Mouse (Mus musculus): ENCODE measurements at regions not wholly inside any gene's neighbourhood (a gene's known extent, or its start where the extent isn't known, plus 50 kb on each side); places are given as distances from the start of the nearest gene placed in this dataset.
"Not testable (repeated sequence)": the region's sequence is repeated elsewhere in the genome, so short reads cannot be mapped to it uniquely, and the experiment has no call there.

- no peak overlapping the region for H3K4me2 ChIP-seq (replicated peaks)
- WGBS = 70% methylated on average over 6 of the region's 6 CpGs
- H3K27ac ChIP-seq = no peak overlapping the region
- peaks cover 3% of the 10 kb centered on the region; the same call in 1 of the 2 replicates for H3K27me3 ChIP-seq
- no peak overlapping the region for H3K4me3 ChIP-seq
- H3K9ac ChIP-seq = no peak overlapping the region
- ATAC-seq (ENCODE audit: insufficient number of reproducible peaks, insufficient read depth, low FRiP score, low TSS enrichment) = no peak
- H3K4me1 ChIP-seq = peaks cover 48% of the 10 kb centered on the region
- no peaks in the 10 kb centered on the region for H3K36me3 ChIP-seq
- no peaks in the 10 kb centered on the region for H3K9me3 ChIP-seq
Measured at GRCm38 (mm10) chr12:112299603-112300002, 153.6 kb downstream of the Kif26a start.

GRCm38 (mm10) chr12:112300125-112300524, 154.1 kb downstream of the Kif26a start:
- Histone ChIP-seq H3K36me3 (no peaks in the 10 kb centered on the region), H3K4me2 (replicated peaks) (no peak overlapping the region), H3K27ac (no peak overlapping the region), H3K9me3 (no peaks in the 10 kb centered on the region), H3K9ac (no peak overlapping the region), H3K27me3 (peaks cover 3% of the 10 kb centered on the region; the same call in 1 of the 2 replicates), H3K4me3 (no peak overlapping the region), H3K4me1 (peaks cover 47% of the 10 kb centered on the region)
- 69% methylated on average over 4 of the region's 4 CpGs for WGBS
- no peak for ATAC-seq (ENCODE audit: insufficient number of reproducible peaks, insufficient read depth, low FRiP score, low TSS enrichment)

- H3K4me3 ChIP-seq = no peak overlapping the region
- no peak overlapping the region for H3K27ac ChIP-seq
- H3K4me1 ChIP-seq = peaks cover 37% of the 10 kb centered on the region
- no peak overlapping the region for H3K9ac ChIP-seq
- peaks cover 3% of the 10 kb centered on the region; the same call in 1 of the 2 replicates for H3K27me3 ChIP-seq
- no peaks in the 10 kb centered on the region for H3K36me3 ChIP-seq
- ATAC-seq (ENCODE audit: insufficient number of reproducible peaks, insufficient read depth, low FRiP score, low TSS enrichment) = peak; percentile 37; the same call in 1 of the 2 replicates
- H3K9me3 ChIP-seq = no peaks in the 10 kb centered on the region
- 3% methylated on average over 13 of the region's 13 CpGs for WGBS
- peak overlapping the region; percentile 40 for H3K4me2 ChIP-seq (replicated peaks)
Measured at GRCm38 (mm10) chr12:112301411-112301891, 155.4 kb downstream of the Kif26a start.

- peaks cover 3% of the 10 kb centered on the region; the same call in 1 of the 2 replicates for H3K27me3 ChIP-seq
- no peak overlapping the region for H3K27ac ChIP-seq
- peaks cover 32% of the 10 kb centered on the region for H3K4me1 ChIP-seq
- H3K4me2 ChIP-seq (replicated peaks) = peak overlapping the region; percentile 40
- H3K9me3 ChIP-seq = no peaks in the 10 kb centered on the region
- ATAC-seq (ENCODE audit: insufficient number of reproducible peaks, insufficient read depth, low FRiP score, low TSS enrichment) = no peak
- no peaks in the 10 kb centered on the region for H3K36me3 ChIP-seq
- H3K4me3 ChIP-seq = no peak overlapping the region
- 6% methylated on average over 8 of the region's 8 CpGs for WGBS
- no peak overlapping the region for H3K9ac ChIP-seq
Measured at GRCm38 (mm10) chr12:112301929-112302328, 155.9 kb downstream of the Kif26a start.

GRCm38 (mm10) chr12:112306208-112306607, 160.2 kb downstream of the Kif26a start:
- no peak overlapping the region for H3K27ac ChIP-seq
- no peaks in the 10 kb centered on the region for H3K9me3 ChIP-seq
- no peak overlapping the region for H3K4me2 ChIP-seq (replicated peaks)
- H3K4me1 ChIP-seq = peaks cover 15% of the 10 kb centered on the region
- H3K36me3 ChIP-seq = no peaks in the 10 kb centered on the region
- no peak for ATAC-seq (ENCODE audit: insufficient number of reproducible peaks, insufficient read depth, low FRiP score, low TSS enrichment)
- H3K9ac ChIP-seq = no peak overlapping the region
- H3K27me3 ChIP-seq = no peaks in the 10 kb centered on the region
- 63% methylated on average over 7 of the region's 7 CpGs for WGBS
- H3K4me3 ChIP-seq = no peak overlapping the region

GRCm38 (mm10) chr12:112308016-112308415, 162.0 kb downstream of the Kif26a start:
- H3K9ac ChIP-seq = no peak overlapping the region
- no peaks in the 10 kb centered on the region for H3K4me1 ChIP-seq
- H3K27ac ChIP-seq = no peak overlapping the region
- no peak for ATAC-seq (ENCODE audit: insufficient number of reproducible peaks, insufficient read depth, low FRiP score, low TSS enrichment)
- no peak overlapping the region for H3K4me2 ChIP-seq (replicated peaks)
- H3K27me3 ChIP-seq = no peaks in the 10 kb centered on the region
- H3K4me3 ChIP-seq = no peak overlapping the region
- no peaks in the 10 kb centered on the region for H3K36me3 ChIP-seq
- H3K9me3 ChIP-seq = no peaks in the 10 kb centered on the region

GRCm38 (mm10) chr12:112309096-112309495, 163.1 kb downstream of the Kif26a start:
- not testable (repeated sequence) for ATAC-seq (ENCODE audit: insufficient number of reproducible peaks, insufficient read depth, low FRiP score, low TSS enrichment); H3K36me3 ChIP-seq; H3K4me3 ChIP-seq; H3K9ac ChIP-seq; H3K27ac ChIP-seq; H3K4me1 ChIP-seq; H3K27me3 ChIP-seq; H3K9me3 ChIP-seq; H3K4me2 ChIP-seq (replicated peaks)
- 92% methylated on average over 13 of the region's 13 CpGs for WGBS

- no peaks in the 10 kb centered on the region for H3K4me1 ChIP-seq
- 87% methylated on average over 10 of the region's 10 CpGs for WGBS
- H3K27ac ChIP-seq = no peak overlapping the region
- no peaks in the 10 kb centered on the region for H3K27me3 ChIP-seq
- H3K9ac ChIP-seq = no peak overlapping the region
- H3K4me3 ChIP-seq = no peak overlapping the region
- H3K4me2 ChIP-seq (replicated peaks) = no peak overlapping the region
- ATAC-seq (ENCODE audit: insufficient number of reproducible peaks, insufficient read depth, low FRiP score, low TSS enrichment) = no peak
- no peaks in the 10 kb centered on the region for H3K9me3 ChIP-seq
- no peaks in the 10 kb centered on the region for H3K36me3 ChIP-seq
Measured at GRCm38 (mm10) chr12:112309781-112310180, 163.8 kb downstream of the Kif26a start.

- Histone ChIP-seq H3K27ac (no peak overlapping the region), H3K4me1 (no peaks in the 10 kb centered on the region), H3K4me2 (replicated peaks) (no peak overlapping the region), H3K27me3 (no peaks in the 10 kb centered on the region), H3K4me3 (no peak overlapping the region), H3K36me3 (no peaks in the 10 kb centered on the region), H3K9ac (no peak overlapping the region), H3K9me3 (no peaks in the 10 kb centered on the region)
- ATAC-seq (ENCODE audit: insufficient number of reproducible peaks, insufficient read depth, low FRiP score, low TSS enrichment) = no peak
- 70% methylated on average over 10 of the region's 10 CpGs for WGBS
Measured at GRCm38 (mm10) chr12:112310661-112311060, 164.7 kb downstream of the Kif26a start.

GRCm38 (mm10) chr12:112314781-112315180, 168.8 kb downstream of the Kif26a start:
- no peak overlapping the region for H3K9ac ChIP-seq
- H3K9me3 ChIP-seq = no peaks in the 10 kb centered on the region
- H3K36me3 ChIP-seq = no peaks in the 10 kb centered on the region
- H3K27me3 ChIP-seq = no peaks in the 10 kb centered on the region
- no peak overlapping the region for H3K27ac ChIP-seq
- no peaks in the 10 kb centered on the region for H3K4me1 ChIP-seq
- H3K4me3 ChIP-seq = no peak overlapping the region
- WGBS = 87% methylated on average over 5 of the region's 5 CpGs
- no peak overlapping the region for H3K4me2 ChIP-seq (replicated peaks)
- ATAC-seq (ENCODE audit: insufficient number of reproducible peaks, insufficient read depth, low FRiP score, low TSS enrichment) = no peak

GRCm38 (mm10) chr12:112317191-112317590, 171.2 kb downstream of the Kif26a start:
- Histone ChIP-seq H3K4me3 (no peak overlapping the region), H3K9me3 (no peaks in the 10 kb centered on the region), H3K4me1 (no peaks in the 10 kb centered on the region), H3K27ac (no peak overlapping the region), H3K4me2 (replicated peaks) (no peak overlapping the region), H3K9ac (no peak overlapping the region), H3K27me3 (no peaks in the 10 kb centered on the region), H3K36me3 (no peaks in the 10 kb centered on the region)
- no peak for ATAC-seq (ENCODE audit: insufficient number of reproducible peaks, insufficient read depth, low FRiP score, low TSS enrichment)
- WGBS = 92% methylated on average over 9 of the region's 9 CpGs

- Histone ChIP-seq H3K9ac (no peak overlapping the region), H3K4me3 (no peak overlapping the region), H3K4me1 (no peaks in the 10 kb centered on the region), H3K36me3 (no peaks in the 10 kb centered on the region), H3K27me3 (no peaks in the 10 kb centered on the region), H3K27ac (no peak overlapping the region), H3K9me3 (no peaks in the 10 kb centered on the region), H3K4me2 (replicated peaks) (no peak overlapping the region)
- no peak for ATAC-seq (ENCODE audit: insufficient number of reproducible peaks, insufficient read depth, low FRiP score, low TSS enrichment)
- 76% methylated on average over 5 of the region's 5 CpGs for WGBS
Measured at GRCm38 (mm10) chr12:112318461-112318860, 170.8 kb upstream of the A530016L24Rik start.

GRCm38 (mm10) chr12:112322196-112322595, 167.1 kb upstream of the A530016L24Rik start:
- no peaks in the 10 kb centered on the region for H3K27me3 ChIP-seq
- WGBS = 78% methylated on average over 2 of the region's 2 CpGs
- H3K9ac ChIP-seq = no peak overlapping the region
- no peaks in the 10 kb centered on the region for H3K9me3 ChIP-seq
- no peak overlapping the region for H3K4me3 ChIP-seq
- H3K27ac ChIP-seq = no peak overlapping the region
- H3K4me1 ChIP-seq = 0 out of 2 replicates have a peak, but pooled peaks cover under 1% of the 10 kb centered on the region
- H3K36me3 ChIP-seq = no peaks in the 10 kb centered on the region
- no peak for ATAC-seq (ENCODE audit: insufficient number of reproducible peaks, insufficient read depth, low FRiP score, low TSS enrichment)
- H3K4me2 ChIP-seq (replicated peaks) = no peak overlapping the region
